Mouse (Mus musculus): ENCODE measurements around the gene Atp6v0a1.

The Atp6v0a1 gene

DNA sequence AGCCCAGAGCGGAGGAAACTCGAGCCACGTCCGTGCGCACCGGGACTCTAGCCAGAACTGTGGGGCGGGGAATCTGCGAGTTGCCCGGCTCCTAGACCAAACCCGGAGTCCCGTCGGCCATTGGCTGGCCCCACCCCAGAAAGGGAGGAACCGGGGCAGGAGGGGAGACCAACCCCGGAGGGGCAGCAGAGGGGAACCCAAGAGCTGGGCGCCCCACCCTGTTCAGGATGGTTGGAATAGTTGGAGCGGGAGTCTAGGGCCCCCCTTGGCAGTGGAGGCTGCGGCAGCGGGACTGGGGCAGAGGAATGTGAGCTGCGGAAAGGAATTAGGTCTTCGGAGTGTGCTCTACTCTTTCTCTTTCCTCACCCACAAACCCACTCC lies 38.7 kb upstream of the Atp6v0a1 start, which contains the start of gene Cavin1:
Gene Cavin1, minus strand, starts transcription at position 331 of the 381 bp plus-strand sequence.
- ChIA-PET CTCF (interaction anchor here (0.6 to 2.5 kb wide), 14 partner anchors 8 to 325 kb away, joined by 3 to 11 read pairs (median 4); no protein-coding TSS in a partner anchor), POLR2A (interaction anchor here in 3 of 4 experiments (0.5 to 4.0 kb wide), 31 partner anchors 8 to 651 kb away, joined by 3 to 21 read pairs (median 4); partner anchors contain the start of genes Stat3 (in 3 of the 3), Acly (in 1 of the 3), Cntd1 (in 1 of the 3) and Coa3 (in 1 of the 3))

GRCm38 (mm10) chr11:100971455-100971854 lies 37.8 kb upstream of the Atp6v0a1 start:
- POLR2A ChIA-PET: interaction anchor here in 2 of 4 experiments (0.7 to 4.0 kb wide), 13 partner anchors 9 to 652 kb away, joined by 3 to 21 read pairs (median 5); partner anchors contain the start of genes Stat3 (in 2 of the 2), Acly (in 1 of the 2), Eif1 (in 1 of the 2) and Hap1 (in 1 of the 2)
- CTCF ChIA-PET: interaction anchor here (0.8 to 2.5 kb wide), 9 partner anchors 12 to 205 kb away, joined by 3 to 7 read pairs (median 4); no protein-coding TSS in a partner anchor

DNA sequence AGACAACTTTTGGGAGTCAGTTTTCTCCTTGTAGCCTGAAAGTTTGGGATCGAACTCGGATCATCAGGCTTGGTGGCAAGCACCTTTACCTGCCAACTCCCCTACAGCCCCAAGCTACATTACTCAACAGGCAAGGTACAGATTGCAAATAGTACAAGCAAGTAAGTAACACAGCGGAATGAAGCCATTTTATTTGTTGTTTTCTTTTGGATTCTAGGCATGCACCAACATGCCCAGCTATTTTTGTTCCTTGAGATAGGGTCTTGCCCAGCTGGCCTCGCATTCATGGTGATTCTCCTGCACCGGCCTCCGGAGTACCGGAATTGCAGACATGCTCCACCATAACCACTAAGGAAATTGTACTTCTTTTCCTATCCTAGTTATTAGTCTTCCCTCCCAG lies 36.0 kb upstream of the Atp6v0a1 start:
- ChIA-PET CTCF (interaction anchor here in 2 of 4 experiments (0.7 to 2.5 kb wide), 2 partner anchors 10 to 204 kb away, joined by 3 to 9 read pairs; no protein-coding TSS in a partner anchor), POLR2A (interaction anchor here in 2 of 4 experiments (0.5 to 0.6 kb wide), 2 partner anchors 537 to 995 kb away, joined by 3 read pairs; no protein-coding TSS in a partner anchor)

GRCm38 (mm10) chr11:100974381-100974970 lies 34.8 kb upstream of the Atp6v0a1 start:
- POLR2A ChIA-PET: interaction anchor here in 2 of 4 experiments (1.0 to 1.1 kb wide), 2 partner anchors 9 to 655 kb away, joined by 3 read pairs; partner anchors contain the start of gene Eif1 (in 1 of the 2)
- CTCF ChIA-PET: interaction anchor here in 3 of 4 experiments (0.6 to 2.5 kb wide), 7 partner anchors 9 to 1087 kb away, joined by 3 to 9 read pairs (median 3); partner anchors contain the start of gene Kat2a (in 1 of the 3)

DNA sequence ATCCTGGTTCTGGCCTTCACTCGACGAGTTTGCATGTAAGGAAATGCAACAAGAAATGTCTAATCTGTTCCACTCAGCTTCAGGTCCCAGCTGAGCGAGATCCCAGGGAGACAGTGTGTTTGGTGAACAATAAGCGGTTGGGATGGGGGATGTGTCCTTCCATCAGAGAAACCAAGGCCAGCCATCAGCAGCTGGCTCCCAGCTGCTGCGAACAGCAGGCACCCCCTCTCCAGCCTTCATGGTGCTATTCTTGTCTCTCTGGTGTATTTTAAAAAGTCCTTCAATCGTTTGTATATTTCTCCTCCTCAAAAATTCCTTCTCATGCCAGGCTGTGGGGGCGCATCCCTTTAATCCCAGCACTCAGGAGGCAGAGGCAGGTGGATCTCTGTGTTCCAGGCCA lies 34.0 kb upstream of the Atp6v0a1 start:
- ChIA-PET POLR2A (interaction anchor here in 1 of 4 experiments (1.0 kb wide), 1 partner anchor 656 kb away, joined by 3 read pairs; the partner anchor contains the start of gene Eif1), CTCF (interaction anchor here in 3 of 4 experiments (0.8 to 2.5 kb wide), 3 partner anchors 8 to 89 kb away, joined by 3 to 9 read pairs (median 3); no protein-coding TSS in a partner anchor)

DNA sequence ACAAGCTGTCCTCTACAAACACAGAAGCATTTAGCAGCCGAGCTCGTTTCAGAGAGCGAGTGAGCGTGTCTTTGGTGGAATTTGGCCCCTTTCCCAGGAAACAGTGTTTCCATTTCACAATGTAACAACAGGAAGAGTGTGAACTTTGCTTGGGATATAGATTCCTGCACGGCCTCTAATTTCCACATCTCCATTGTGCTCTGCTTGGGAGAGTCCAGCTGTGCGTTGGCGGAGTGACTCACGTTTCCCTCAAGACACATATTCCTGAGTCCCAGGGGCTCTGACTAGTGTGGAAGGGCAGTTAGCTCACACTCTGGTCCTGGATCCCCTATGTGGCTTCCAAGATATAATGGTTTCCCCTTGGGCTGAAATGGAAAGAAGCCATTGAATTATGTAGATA lies 29.4 kb upstream of the Atp6v0a1 start:
- CTCF ChIA-PET: interaction anchor here (0.6 to 2.0 kb wide), 8 partner anchors 23 to 201 kb away, joined by 3 to 5 read pairs (median 3); no protein-coding TSS in a partner anchor

DNA sequence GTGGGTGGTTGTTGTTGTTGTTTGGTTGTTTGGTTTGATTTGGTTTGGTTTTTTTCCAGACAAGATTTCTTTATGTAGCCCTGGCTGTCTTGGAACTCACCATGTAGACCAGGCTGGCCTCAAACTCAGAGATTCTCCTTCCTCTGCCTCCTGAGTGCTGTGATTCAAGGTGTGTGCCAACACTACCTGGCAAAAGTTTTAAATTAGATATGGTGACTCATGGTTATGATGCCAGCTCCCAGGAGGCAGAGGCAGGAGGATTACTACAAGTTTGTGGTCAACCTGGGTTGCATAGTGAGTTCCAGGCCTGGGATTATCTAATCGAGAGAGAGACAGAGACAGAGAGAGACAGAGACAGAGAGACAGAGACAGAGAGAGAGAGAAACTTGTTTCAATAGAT lies 28.8 kb upstream of the Atp6v0a1 start:
- ChIA-PET POLR2A (interaction anchor here in 2 of 4 experiments (0.6 to 1.3 kb wide), 2 partner anchors 10 to 146 kb away, joined by 4 to 9 read pairs; no protein-coding TSS in a partner anchor), CTCF (interaction anchor here in 3 of 4 experiments (0.6 to 1.9 kb wide), 6 partner anchors 12 to 196 kb away, joined by 3 to 5 read pairs (median 4); no protein-coding TSS in a partner anchor)

More for the DNA sequence above, 29.4 kb upstream of the Atp6v0a1 start:
- POLR2A ChIA-PET: interaction anchor here in 1 of 4 experiments (0.6 kb wide), 1 partner anchor 146 kb away, joined by 9 read pairs; no protein-coding TSS in a partner anchor

DNA sequence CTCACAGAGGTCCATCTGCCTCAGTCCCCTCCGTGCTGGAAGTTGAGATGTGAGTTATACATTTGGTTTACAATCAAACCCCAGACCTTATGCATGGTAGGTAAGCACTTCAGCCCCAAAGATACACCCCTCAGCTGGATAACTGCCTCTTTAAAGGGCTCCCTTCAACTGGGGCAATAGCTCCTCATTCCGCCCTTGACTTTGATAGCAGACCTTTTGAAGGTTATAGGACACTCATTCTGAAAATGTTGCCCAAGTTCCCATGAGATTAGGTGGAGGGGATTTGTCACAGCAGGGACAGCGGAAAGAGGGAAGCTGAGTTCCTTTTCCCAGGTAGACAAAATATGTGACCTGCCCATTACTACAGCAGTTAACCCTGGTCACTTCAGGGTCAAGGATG lies 28.0 kb upstream of the Atp6v0a1 start:
- CTCF ChIA-PET: interaction anchor here (1.0 to 4.8 kb wide), 7 partner anchors 12 to 196 kb away, joined by 3 to 51 read pairs (median 5); no protein-coding TSS in a partner anchor
- POLR2A ChIA-PET: interaction anchor here in 1 of 4 experiments (0.6 to 1.3 kb wide), 4 partner anchors 9 to 645 kb away, joined by 3 to 4 read pairs (median 4); no protein-coding TSS in a partner anchor

GRCm38 (mm10) chr11:100982087-100982486 lies 27.2 kb upstream of the Atp6v0a1 start:
- ChIA-PET CTCF (interaction anchor here in 3 of 4 experiments (0.5 to 4.8 kb wide), 14 partner anchors 9 to 643 kb away, joined by 3 to 51 read pairs (median 4); no protein-coding TSS in a partner anchor), POLR2A (interaction anchor here in 1 of 4 experiments (0.6 kb wide), 1 partner anchor 72 kb away, joined by 5 read pairs; no protein-coding TSS in a partner anchor)

GRCm38 (mm10) chr11:100983125-100983777 lies 26.0 kb upstream of the Atp6v0a1 start:
- ChIA-PET CTCF (interaction anchor here (0.5 to 4.8 kb wide), 49 partner anchors 9 to 750 kb away, joined by 3 to 51 read pairs (median 4); partner anchors contain the start of genes Cavin1 (in 1 of the 4), Dhx8 (in 1 of the 4), Hspb9 (in 1 of the 4) and Naglu (in 1 of the 4)), POLR2A (interaction anchor here in 2 of 4 experiments (0.6 to 1.3 kb wide), 3 partner anchors 9 to 84 kb away, joined by 3 to 6 read pairs (median 3); no protein-coding TSS in a partner anchor)

- ChIA-PET POLR2A (interaction anchor here in 2 of 4 experiments (1.2 to 1.3 kb wide), 2 partner anchors 9 to 83 kb away, joined by 3 read pairs; no protein-coding TSS in a partner anchor), CTCF (interaction anchor here (0.6 to 4.8 kb wide), 43 partner anchors 10 to 749 kb away, joined by 3 to 51 read pairs (median 4); partner anchors contain the start of genes Cavin1 (in 1 of the 4), Cntnap1 (in 1 of the 4), Dhx8 (in 1 of the 4) and Hspb9 (in 1 of the 4))
Measured at GRCm38 (mm10) chr11:100983778-100984131, 25.5 kb upstream of the Atp6v0a1 start.

GRCm38 (mm10) chr11:100985607-100986006 lies 23.6 kb upstream of the Atp6v0a1 start:
- CTCF ChIA-PET: interaction anchor here in 2 of 4 experiments (1.0 to 4.8 kb wide), 5 partner anchors 15 to 191 kb away, joined by 3 to 51 read pairs (median 5); no protein-coding TSS in a partner anchor
- POLR2A ChIA-PET: no interaction called here

- ChIA-PET CTCF (interaction anchor here in 1 of 4 experiments (3.1 kb wide), 1 partner anchor 69 kb away, joined by 20 read pairs; no protein-coding TSS in a partner anchor), POLR2A (interaction anchor here in 1 of 4 experiments (1.1 to 1.4 kb wide), 2 partner anchors 22 to 69 kb away, joined by 3 to 4 read pairs; no protein-coding TSS in a partner anchor)
Measured at GRCm38 (mm10) chr11:100988674-100989073, 20.6 kb upstream of the Atp6v0a1 start.

- ChIA-PET POLR2A (interaction anchor here in 1 of 4 experiments (0.7 kb wide), 1 partner anchor 9 kb away, joined by 4 read pairs; no protein-coding TSS in a partner anchor), CTCF (interaction anchor here in 2 of 4 experiments (0.6 to 1.1 kb wide), 4 partner anchors 66 to 188 kb away, joined by 3 to 5 read pairs (median 3); no protein-coding TSS in a partner anchor)
Measured at GRCm38 (mm10) chr11:100989666-100990065, 19.6 kb upstream of the Atp6v0a1 start.

DNA sequence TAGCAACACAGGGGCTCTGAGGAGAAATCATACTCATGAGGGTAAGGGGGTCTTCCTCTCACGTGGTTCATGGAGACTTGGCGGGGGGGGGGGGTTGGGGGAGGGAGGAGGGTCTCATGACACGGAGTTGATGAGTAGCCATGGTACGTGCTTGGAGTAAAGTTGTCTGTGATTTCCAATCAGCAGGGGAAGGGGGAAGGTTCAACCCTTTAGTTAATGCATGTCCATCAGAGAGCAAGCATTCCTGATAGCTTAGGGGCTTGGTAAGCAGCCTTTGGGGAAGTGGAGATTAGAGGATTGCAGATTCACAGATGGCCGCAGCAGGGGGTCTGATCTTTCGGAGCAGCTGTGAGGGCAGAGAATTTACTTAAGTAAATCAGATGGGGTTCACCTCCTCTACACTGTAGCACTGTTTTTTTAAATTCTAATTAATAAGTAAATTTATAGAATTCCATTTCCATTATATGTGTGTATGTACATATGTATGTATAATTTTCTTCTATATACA lies 18.2 kb upstream of the Atp6v0a1 start:
- CTCF ChIA-PET: interaction anchor here in 1 of 4 experiments (0.8 to 1.1 kb wide), 2 partner anchors 9 to 172 kb away, joined by 3 read pairs; no protein-coding TSS in a partner anchor
- POLR2A ChIA-PET: interaction anchor here in 3 of 4 experiments (0.7 to 1.0 kb wide), 4 partner anchors 9 to 451 kb away, joined by 3 to 4 read pairs (median 3); partner anchors contain the start of gene Rpl27 (in 1 of the 3)

DNA sequence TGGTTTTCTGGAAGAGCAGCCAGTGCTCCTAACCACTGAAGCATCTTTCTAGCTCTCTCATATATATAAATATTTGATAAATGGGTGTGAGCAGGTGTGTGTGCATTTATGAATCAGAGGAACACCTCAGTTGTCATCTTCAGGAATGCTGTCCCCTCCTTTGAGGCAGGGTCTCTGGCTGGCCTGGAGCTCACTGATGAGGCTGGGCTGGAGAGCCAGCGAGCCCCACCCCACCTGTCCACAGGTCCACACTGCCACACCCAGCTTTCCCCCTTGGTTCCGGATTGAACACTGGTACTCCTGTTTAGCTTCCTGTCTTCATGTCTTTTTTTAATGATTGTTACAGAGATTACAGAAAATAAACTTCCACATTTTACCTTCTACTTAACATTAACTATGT lies 15.8 kb upstream of the Atp6v0a1 start:
- CTCF ChIA-PET: interaction anchor here (0.5 to 1.2 kb wide), 7 partner anchors 10 to 237 kb away, joined by 3 to 8 read pairs (median 4); no protein-coding TSS in a partner anchor
- POLR2A ChIA-PET: interaction anchor here in 1 of 4 experiments (0.6 to 1.1 kb wide), 2 partner anchors 15 to 60 kb away, joined by 3 read pairs; partner anchors contain the start of gene Atp6v0a1

- CTCF ChIA-PET: interaction anchor here in 2 of 4 experiments (0.9 to 1.2 kb wide), 3 partner anchors 11 to 183 kb away, joined by 3 to 5 read pairs (median 5); no protein-coding TSS in a partner anchor
- POLR2A ChIA-PET: interaction anchor here in 1 of 4 experiments (0.6 to 1.1 kb wide), 2 partner anchors 15 to 59 kb away, joined by 3 read pairs; partner anchors contain the start of gene Atp6v0a1
Measured at GRCm38 (mm10) chr11:100994233-100994632, 15.0 kb upstream of the Atp6v0a1 start.
